Mouse (Mus musculus) midbrain, embryonic 14.5 days (tissue): ENCODE measurements at regions not wholly inside any gene's neighbourhood (a gene's known extent, or its start where the extent isn't known, plus 50 kb on each side); places are given as distances from the start of the nearest gene placed in this dataset.

Experiments used
- ATAC-seq: fragments of 200-750 bp; cut with Nextera tagmentation; 2 replicates; pipeline ENCODE4 v1.8.0; 2017; ENCODE audit warnings: moderate number of reproducible peaks, moderate library complexity; ENCODE audit not compliant: low FRiP score, low TSS enrichment
- DNase-seq: peaks from one replicate; pipeline ENCODE4 v3.0.0-alpha.2; 2015
- H3K27ac ChIP-seq: fragments of 300-500 bp; sonication (generic); replicated peaks from 2 replicates; pipeline ENCODE4 v1.5.1; 2014; ENCODE audit warnings: mild to moderate bottlenecking, low read depth, low read length, moderate library complexity
- H3K27me3 ChIP-seq: fragments of 300-500 bp; sonication (generic); 2 replicates; pipeline ENCODE4 v1.6.1; 2014; ENCODE audit warnings: low read length, control low read depth, mixed read lengths; ENCODE audit not compliant: control insufficient read depth, insufficient read depth
- H3K36me3 ChIP-seq: fragments of 300-500 bp; sonication (generic); 2 replicates; pipeline ENCODE4 v1.6.1; 2014; ENCODE audit warnings: low read length, control low read depth; ENCODE audit not compliant: control insufficient read depth, insufficient read depth
- H3K4me1 ChIP-seq: fragments of 300-500 bp; sonication (generic); 2 replicates; pipeline ENCODE4 v1.6.1; 2014; ENCODE audit warnings: mild to moderate bottlenecking, antibody characterized with exemption, low read length, control low read depth; ENCODE audit not compliant: control insufficient read depth, insufficient read depth
- H3K4me2 ChIP-seq: fragments of 300-500 bp; sonication (generic); 2 replicates; pipeline ENCODE4 v1.6.1; 2014; ENCODE audit warnings: mild to moderate bottlenecking, low read length, moderate library complexity
- H3K4me3 ChIP-seq: fragments of 300-500 bp; sonication (generic); replicated peaks from 2 replicates; pipeline ENCODE4 v1.5.1; 2014; ENCODE audit warnings: low read depth, low read length
- H3K9ac ChIP-seq: fragments of 300-500 bp; sonication (generic); replicated peaks from 2 replicates; pipeline ENCODE4 v1.6.1; 2014; ENCODE audit warnings: mild to moderate bottlenecking, low read length, moderate library complexity
- H3K9me3 ChIP-seq: fragments of 300-500 bp; sonication (generic); 2 replicates; pipeline ENCODE4 v1.6.1; 2016; ENCODE audit warnings: low read length, control low read depth, mixed read lengths; ENCODE audit not compliant: control insufficient read depth
- WGBS: fragments of 180-500 bp; shearing (Covaris S2); extraction: QIAGEN DNeasy Blood & Tissue Kit; methylation state at CpG from one replicate; pipeline ENCODE4 v1.1.7; 2014; 5-methylcytosine and 5-hydroxymethylcytosine counted together

GRCm38 (mm10) chr16:8117543-8118167 is 307.3 kb downstream of the Tmem114 start:
- no peak overlapping the region for H3K27ac ChIP-seq
- no peaks in the 10 kb centered on the region for H3K27me3 ChIP-seq
- DNase-seq (peak; percentile 18), ATAC-seq (no peak)
- no peaks in the 10 kb centered on the region for H3K9me3 ChIP-seq
- H3K4me1 ChIP-seq, result no peaks in the 10 kb centered on the region
- H3K4me3 ChIP-seq, result no peak overlapping the region
- H3K9ac ChIP-seq, result no peak overlapping the region
- no peaks in the 10 kb centered on the region for H3K36me3 ChIP-seq
- WGBS, result 68% methylated on average over 11 of the region's 11 CpGs
- no peak overlapping the region for H3K4me2 ChIP-seq

GRCm38 (mm10) chr16:8111329-8112116 is 313.4 kb downstream of the Tmem114 start:
- 33% methylated on average over 9 of the region's 9 CpGs for WGBS
- peak; percentile 55 for DNase-seq
- H3K9ac ChIP-seq, result no peak overlapping the region
- ATAC-seq, result no peak
- H3K4me1 ChIP-seq, result no peaks in the 10 kb centered on the region; the same call in 1 of the 2 replicates
- 0 out of 2 replicates have a peak overlapping the region, but pooled peaks have one; percentile 26 for H3K27ac ChIP-seq
- no peak overlapping the region for H3K4me2 ChIP-seq
- no peaks in the 10 kb centered on the region for H3K9me3 ChIP-seq
- H3K36me3 ChIP-seq, result no peaks in the 10 kb centered on the region
- no peaks in the 10 kb centered on the region for H3K27me3 ChIP-seq
- H3K4me3 ChIP-seq, result no peak overlapping the region

- H3K4me1 ChIP-seq, result no peaks in the 10 kb centered on the region; the same call in 1 of the 2 replicates
- ATAC-seq, result no peak
- no peak overlapping the region for H3K9ac ChIP-seq
- H3K9me3 ChIP-seq, result no peaks in the 10 kb centered on the region
- H3K4me2 ChIP-seq, result no peak overlapping the region
- WGBS, result 80% methylated on average over 19 of the region's 19 CpGs
- no peaks in the 10 kb centered on the region for H3K36me3 ChIP-seq
- H3K27ac ChIP-seq, result no peak overlapping the region
- no peaks in the 10 kb centered on the region for H3K27me3 ChIP-seq
- DNase-seq, result peak; percentile 42
- no peak overlapping the region for H3K4me3 ChIP-seq
These were observed 316.5 kb downstream of the Tmem114 start for GRCm38 (mm10) chr16:8108141-8109122.

GRCm38 (mm10) chr16:8079024-8079423 is 345.9 kb downstream of the Tmem114 start:
- Histone ChIP-seq H3K4me3 (no peak overlapping the region), H3K27ac (no peak overlapping the region), H3K36me3 (no peaks in the 10 kb centered on the region), H3K4me2 (no peak overlapping the region), H3K4me1 (no peaks in the 10 kb centered on the region), H3K9ac (no peak overlapping the region), H3K27me3 (no peaks in the 10 kb centered on the region), H3K9me3 (no peaks in the 10 kb centered on the region)
- DNase-seq (no peak), ATAC-seq (no peak)
- WGBS, result 58% methylated on average over 2 of the region's 2 CpGs

GRCm38 (mm10) chr16:8078461-8078860 is 346.5 kb downstream of the Tmem114 start:
- 67% methylated on average over 3 of the region's 3 CpGs for WGBS
- Histone ChIP-seq H3K9ac (no peak overlapping the region), H3K36me3 (no peaks in the 10 kb centered on the region), H3K27ac (no peak overlapping the region), H3K4me2 (no peak overlapping the region), H3K4me3 (no peak overlapping the region), H3K4me1 (no peaks in the 10 kb centered on the region), H3K9me3 (no peaks in the 10 kb centered on the region), H3K27me3 (no peaks in the 10 kb centered on the region)
- DNase-seq (no peak), ATAC-seq (no peak)

- H3K27ac ChIP-seq, result 0 out of 2 replicates have a peak overlapping the region, but pooled peaks have one; percentile 22
- no peaks in the 10 kb centered on the region for H3K9me3 ChIP-seq
- no peaks in the 10 kb centered on the region for H3K36me3 ChIP-seq
- no peaks in the 10 kb centered on the region for H3K4me1 ChIP-seq
- H3K4me2 ChIP-seq, result no peak overlapping the region
- H3K9ac ChIP-seq, result no peak overlapping the region
- no peaks in the 10 kb centered on the region for H3K27me3 ChIP-seq
- DNase-seq (peak; percentile 57), ATAC-seq (no peak)
- H3K4me3 ChIP-seq, result no peak overlapping the region
- 51% methylated on average over 4 of the region's 4 CpGs for WGBS
These were observed 350.2 kb downstream of the Tmem114 start for GRCm38 (mm10) chr16:8074729-8075128.

GRCm38 (mm10) chr16:8053936-8054335 is 371.0 kb downstream of the Tmem114 start:
- Histone ChIP-seq H3K36me3 (no peaks in the 10 kb centered on the region), H3K27ac (no peak overlapping the region), H3K9ac (no peak overlapping the region), H3K4me2 (no peak overlapping the region), H3K4me3 (no peak overlapping the region), H3K4me1 (no peaks in the 10 kb centered on the region), H3K9me3 (no peaks in the 10 kb centered on the region), H3K27me3 (no peaks in the 10 kb centered on the region)
- ATAC-seq (no peak), DNase-seq (no peak)
- 84% methylated on average over 5 of the region's 5 CpGs for WGBS

GRCm38 (mm10) chr16:8008966-8009365 is 416.0 kb downstream of the Tmem114 start:
- H3K9me3 ChIP-seq, result no peaks in the 10 kb centered on the region
- H3K9ac ChIP-seq, result no peak overlapping the region
- H3K27ac ChIP-seq, result no peak overlapping the region
- WGBS, result 71% methylated on average over 3 of the region's 3 CpGs
- DNase-seq, result no peak
- no peaks in the 10 kb centered on the region for H3K36me3 ChIP-seq
- ATAC-seq, result no peak
- no peaks in the 10 kb centered on the region for H3K27me3 ChIP-seq
- no peaks in the 10 kb centered on the region for H3K4me1 ChIP-seq
- H3K4me3 ChIP-seq, result no peak overlapping the region
- no peak overlapping the region for H3K4me2 ChIP-seq
